Mouse (Mus musculus): ENCODE data around the gene Faap100. TPM values are rescaled to one million over a fixed set of nuclear protein-coding genes. Genes with fewer than 3 reads are reported as not detected.
"Not testable (repeated sequence)": the region's sequence is repeated elsewhere in the genome, so short reads cannot be mapped to it uniquely, and the experiment has no call there.

Gene Faap100
- total RNA-seq (2021) = 10 to 100 TPM; 16.2 to 17.1 TPM

DNA sequence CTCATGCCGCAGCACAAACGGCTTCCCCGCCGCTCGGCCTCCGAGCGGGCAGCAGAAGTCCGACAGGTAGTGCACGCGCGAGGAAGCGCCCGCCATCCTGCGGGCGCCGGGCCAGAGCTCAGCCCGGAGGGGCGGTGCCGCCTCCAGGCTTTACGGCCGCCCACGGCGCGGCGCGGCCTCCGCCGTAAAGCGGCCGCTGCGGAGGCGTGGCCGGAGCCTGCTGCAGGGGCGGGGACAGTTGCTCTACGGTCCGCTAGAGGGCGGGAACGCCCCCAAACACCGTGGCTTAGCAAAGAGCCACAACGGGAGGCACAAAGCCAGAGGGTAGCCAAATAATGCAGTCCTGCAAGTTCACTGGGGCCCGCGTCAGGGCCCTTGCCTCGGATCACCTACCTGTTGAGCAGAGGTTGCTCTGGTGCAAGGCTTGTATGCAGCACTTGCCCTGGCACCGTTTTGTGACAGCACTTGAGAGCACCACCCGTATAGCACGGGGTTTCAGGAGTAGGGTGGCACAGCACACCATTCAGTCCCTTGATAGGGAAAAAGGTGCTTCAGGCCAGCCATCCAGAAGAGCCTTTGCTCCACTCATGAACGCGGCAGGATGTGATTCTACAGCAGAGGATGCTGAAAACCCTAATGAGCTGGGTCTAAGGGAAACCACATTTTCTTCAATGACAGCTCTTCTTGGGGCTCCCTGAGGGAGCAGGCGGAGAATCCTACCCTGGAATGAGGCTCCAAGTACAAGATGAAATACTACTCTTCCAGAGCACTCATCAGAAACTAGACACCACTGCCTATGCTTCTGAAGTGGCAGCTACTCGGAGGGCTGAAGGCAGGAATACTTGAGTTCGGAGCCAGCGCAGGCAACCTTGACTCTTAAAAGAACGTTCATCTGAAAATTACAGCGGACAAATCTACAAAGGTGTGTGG lies at the start of gene Faap100:
Gene Faap100, minus strand, starts transcription at position 154 of the 930 bp plus-strand sequence.
- DNase-seq (ENCODE audit: extremely low spot score in 1 of 2, low spot score in 1 of 2) = peak; percentile 71 to 83

DNA sequence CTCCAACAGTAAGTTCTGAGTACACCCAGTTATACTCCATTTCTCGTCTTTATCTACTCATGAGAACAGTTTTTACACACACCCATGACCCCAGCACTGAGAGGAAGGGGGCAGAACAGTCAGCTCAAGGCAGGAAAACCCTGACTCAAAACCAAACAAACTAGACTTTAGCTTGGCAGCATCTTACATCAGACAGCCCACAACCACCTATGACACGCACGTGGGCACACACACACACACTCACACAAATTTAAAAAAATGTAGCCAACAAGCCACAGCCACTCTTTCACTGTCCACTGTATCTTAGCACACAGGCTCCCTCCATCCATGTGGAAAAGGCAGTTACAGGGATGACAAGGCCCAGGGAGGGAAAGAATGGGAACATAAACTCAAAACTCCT lies 48.2 kb upstream of the Faap100 start:
- no peak for DNase-seq (ENCODE audit: extremely low spot score in 1 of 2, low spot score in 1 of 2)

DNA sequence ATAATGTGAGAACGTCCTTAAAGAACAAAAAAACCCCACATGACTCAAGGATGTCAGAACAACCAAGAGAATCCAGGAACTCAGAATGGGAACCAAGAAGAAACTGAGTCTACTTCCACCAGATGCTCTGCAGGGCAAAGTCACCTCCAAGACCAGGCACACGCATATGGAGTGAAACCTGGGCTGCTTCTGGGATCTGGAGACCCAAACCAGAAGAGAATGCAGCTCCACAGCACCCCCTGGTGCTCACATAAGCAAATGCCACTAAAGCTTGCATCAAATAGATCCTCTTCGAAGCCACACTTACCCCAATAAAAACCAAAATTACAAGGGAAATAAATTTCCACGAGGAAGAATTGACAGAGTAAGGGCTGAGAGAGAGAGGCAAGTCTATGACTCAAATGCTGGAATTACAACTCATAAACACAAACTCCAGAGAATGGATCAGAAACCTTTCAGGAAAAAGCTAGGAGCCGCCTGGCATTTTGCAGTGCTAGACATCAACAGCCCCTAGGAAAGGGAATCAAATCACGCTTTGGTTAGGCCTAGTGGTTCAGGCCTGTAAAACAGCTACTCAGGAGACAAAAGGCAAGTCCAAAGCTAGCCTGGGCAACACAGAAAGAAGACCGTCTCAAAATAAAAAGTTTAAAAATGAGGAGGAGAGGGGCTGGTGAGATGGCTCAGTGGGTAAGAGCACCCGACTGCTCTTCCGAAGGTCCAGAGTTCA lies 45.2 kb upstream of the Faap100 start:
- DNase-seq (ENCODE audit: extremely low spot score in 1 of 2, low spot score in 1 of 2) = peak; percentile 53 to 75

DNA sequence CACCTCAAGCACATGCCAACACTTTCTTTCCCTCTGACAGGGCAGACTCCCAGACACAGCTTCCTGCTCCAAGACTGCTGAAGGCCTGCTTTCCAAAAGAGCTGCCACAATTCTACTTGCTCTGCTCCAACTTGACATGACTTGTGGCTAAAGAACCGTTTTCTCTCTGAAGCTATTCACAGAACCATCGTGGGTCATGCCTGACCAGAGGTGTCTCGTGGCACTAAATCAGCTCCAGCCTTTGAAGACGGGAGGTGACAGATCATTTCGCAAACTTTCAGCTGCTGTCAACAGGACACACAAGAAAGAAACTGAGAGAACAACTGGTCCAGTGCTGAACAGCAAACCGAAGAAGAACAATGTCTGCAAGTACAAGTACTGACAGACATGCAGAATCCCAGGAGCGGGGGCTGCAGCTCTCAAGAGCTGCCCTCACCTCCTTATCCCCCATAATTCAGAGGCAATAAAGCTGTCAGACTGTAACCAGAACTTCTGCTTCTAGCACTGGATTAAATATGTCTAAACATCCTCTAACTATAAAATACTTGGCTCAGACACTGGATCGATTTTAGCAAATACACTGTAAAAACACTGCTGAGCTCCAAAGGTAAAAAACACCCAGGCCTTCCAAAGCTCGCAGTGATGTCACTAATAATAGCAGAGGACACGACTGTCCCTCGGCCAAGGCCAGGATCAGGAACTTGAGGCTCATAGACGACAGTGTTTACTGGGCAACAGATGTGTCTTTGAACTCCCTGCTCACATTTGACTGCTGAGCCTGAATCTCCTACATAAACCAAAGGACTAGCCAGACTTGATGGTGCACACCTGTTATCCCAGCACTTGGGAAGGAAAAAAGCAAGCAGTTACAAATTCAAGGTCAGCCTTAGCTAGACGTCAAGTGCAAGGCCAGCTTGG lies 44.3 kb upstream of the Faap100 start:
- no peak for DNase-seq (ENCODE audit: extremely low spot score in 1 of 2, low spot score in 1 of 2)

DNA sequence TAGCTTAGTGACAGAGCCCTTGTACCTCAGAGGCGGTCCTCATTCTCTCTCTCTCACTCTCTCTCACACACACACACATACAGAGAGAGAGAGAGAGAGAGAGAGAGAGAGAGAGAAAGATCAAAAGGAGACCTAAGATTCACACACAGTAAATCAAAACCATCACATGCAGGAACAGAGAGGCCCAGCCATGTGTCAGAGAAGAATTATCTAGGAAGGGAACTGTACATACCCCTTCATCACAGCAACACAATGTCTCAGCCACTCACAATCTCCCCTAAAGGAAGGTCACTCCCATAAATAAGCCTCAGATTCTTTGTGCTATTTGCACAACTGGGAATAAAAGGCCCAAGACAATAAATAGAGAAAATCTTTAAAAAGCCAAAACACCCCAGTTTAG lies 40.0 kb upstream of the Faap100 start:
- no peak for DNase-seq (ENCODE audit: extremely low spot score in 1 of 2, low spot score in 1 of 2)

DNA sequence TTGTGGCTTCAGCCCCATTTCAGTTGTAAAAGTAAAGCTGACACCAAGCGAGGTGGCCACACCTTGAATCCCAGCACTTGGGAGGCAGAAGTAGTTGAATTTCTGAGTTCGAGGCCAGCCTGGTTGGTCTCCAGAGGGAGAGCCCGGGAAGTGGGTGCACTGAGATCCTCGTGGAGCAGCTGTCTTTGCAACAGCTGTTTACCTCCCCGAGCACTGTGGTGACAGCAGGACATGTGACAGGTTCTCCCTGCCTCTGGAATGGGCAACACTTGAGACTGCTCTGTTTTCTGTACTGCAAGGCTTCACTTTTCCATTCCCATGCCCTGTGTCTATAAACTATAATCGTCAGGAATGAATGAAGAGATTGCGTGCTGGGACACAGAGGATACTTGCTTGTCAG lies 39.3 kb upstream of the Faap100 start:
- DNase-seq (ENCODE audit: extremely low spot score in 1 of 2, low spot score in 1 of 2) = no peak

DNA sequence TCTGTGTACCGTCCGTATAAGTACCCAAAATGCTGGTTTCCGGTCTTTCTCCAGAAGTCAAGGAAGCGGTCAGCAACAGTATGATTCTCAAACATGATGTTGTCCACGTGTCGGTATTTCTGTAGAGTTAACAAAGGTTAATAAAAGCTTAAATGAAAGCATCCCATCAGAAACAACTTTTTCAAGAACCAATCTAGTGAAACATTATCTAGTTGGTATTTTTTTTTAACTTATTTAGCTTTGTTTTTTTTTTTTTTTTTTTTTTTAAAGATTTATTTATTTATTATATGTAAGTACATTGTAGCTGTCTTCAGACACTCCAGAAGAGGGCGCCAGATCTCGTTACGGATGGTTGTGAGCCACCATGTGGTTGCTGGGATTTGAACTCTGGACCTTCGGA lies 35.1 kb upstream of the Faap100 start:
- not testable (repeated sequence) for DNase-seq (ENCODE audit: extremely low spot score in 1 of 2, low spot score in 1 of 2)

DNA sequence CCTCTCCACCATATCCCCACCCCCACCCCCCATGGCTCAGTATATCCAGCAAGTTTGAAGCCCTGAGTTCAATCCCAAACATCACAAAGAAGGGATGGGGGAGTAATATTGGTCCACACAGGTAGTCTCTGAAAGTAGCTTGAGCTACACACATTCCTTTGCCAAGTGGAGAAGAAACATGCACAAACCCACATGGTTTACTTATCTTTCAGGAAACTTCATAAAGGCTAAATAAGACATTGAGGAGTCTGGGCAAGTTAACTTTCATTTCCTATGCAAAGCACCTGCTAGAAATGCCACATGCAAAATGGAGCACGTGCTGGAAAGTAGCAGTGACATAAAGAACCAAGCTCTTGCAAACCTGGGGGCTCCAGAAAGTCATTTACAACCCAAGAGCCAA lies 27.9 kb upstream of the Faap100 start:
- no peak for DNase-seq (ENCODE audit: extremely low spot score in 1 of 2, low spot score in 1 of 2)

DNA sequence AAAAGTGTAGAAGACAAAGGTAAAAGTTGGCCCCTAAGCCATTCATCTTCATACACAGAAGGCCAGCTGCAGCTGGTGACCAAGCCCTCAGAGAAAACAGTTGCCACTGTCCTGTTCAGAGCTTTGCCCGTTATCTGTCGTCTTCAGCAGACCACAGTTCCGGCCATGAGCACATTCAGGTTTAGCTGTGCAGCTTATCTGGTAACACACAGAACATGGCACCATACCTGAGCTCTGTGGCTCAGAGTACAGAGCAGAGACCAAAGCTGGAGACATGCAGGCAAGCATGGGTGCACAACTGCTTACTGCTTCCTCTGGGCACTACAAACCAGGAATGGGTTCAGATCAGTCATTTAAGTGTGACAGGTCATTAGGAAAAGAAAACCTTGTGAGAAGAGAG lies 27.3 kb upstream of the Faap100 start:
- no peak for DNase-seq (ENCODE audit: extremely low spot score in 1 of 2, low spot score in 1 of 2)

DNA sequence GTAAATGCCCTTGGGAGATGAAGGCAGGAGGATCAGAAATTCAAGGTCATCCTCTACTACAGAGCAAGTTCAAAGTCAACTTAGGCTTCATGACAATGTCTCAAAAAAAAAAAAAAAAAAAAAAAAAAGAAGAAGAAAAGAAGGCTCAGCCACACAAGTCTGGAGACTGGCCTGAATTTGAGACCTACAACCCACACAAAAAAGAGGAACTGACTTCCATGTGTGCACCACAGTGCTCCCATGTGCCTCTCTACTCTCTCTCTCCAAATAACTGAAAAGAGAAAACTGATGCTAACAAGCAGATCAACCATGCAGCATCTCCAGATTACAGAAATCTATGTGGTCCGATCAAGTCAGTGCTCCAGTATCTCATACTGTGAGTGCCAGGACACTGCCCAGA lies 26.2 kb upstream of the Faap100 start:
- no peak for DNase-seq (ENCODE audit: extremely low spot score in 1 of 2, low spot score in 1 of 2)

DNA sequence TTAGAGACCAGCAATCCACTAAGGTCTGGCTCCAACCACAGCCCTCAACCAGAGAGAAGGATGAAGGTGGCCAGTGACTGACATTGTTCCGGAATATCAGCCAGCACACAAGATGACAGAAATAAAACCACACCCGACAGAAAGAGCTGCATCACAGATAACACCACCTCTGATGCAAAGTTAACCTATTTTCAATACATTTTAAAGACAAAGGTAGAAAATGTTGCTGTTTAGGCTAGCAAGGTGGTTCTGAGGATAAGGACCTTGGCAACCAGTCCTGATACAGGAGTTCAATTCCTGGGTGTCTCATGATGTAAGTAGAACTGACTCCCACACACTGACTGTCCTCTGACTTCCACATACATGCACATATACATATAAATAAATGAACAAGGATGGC lies 20.8 kb upstream of the Faap100 start:
- DNase-seq (ENCODE audit: extremely low spot score in 1 of 2, low spot score in 1 of 2) = no peak

DNA sequence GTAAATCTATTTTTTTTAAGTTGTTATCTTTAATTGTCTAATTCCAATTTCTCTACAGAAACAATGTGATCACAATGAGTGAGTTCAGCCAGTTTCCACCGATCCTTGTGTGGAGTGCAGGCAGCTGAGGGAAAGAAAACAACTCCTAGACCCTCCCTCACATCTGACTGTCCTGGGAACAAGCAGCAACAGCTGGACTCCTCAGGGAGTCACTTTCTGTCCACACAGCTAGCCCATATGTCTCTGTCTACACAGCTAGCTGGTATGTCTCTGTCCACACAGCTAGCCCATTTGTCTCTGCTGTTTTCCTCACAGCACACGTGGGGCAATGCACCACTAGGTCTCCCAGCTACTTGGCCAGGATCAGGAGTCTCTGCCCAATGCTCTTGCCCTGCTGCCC lies 19.0 kb upstream of the Faap100 start:
- DNase-seq (ENCODE audit: extremely low spot score in 1 of 2, low spot score in 1 of 2) = no peak

DNA sequence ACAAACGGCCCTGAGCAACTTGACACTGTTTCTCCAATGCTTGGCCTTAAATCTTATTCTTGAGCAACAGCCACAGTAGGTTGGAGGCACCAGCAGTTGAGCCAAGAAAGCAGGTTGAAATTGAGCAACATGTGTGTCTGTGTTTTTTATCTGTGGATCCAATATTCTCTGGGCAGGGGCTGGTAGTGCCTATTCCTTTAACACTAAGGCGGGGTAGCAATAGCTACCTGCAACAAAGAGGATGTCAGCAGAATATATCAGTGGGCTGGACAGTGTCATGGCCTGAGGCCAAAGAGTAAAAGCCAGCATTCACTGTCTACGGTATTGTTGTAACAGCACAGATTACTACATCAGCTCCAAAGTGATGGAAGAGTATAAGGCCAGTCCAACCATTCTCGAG lies 17.1 kb upstream of the Faap100 start:
- no peak for DNase-seq (ENCODE audit: extremely low spot score in 1 of 2, low spot score in 1 of 2)

DNA sequence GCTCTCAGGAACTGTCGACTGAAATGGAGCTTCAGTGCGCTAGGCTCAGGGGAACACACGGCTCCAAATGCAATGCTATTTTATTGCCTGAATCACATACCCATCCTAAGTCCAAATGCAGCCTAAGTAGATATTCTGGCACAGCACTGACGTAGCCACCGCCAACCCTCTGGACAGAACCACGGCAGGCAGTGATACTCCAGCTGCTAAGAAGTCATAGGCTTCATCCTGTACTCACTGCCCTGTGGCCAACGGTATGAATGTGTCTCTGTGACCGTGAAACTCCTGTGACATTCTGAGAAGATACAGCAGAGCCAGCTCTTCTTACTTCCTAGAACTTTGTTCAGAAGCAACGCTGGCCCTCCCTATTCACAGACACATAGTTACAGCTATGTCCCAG lies 10.0 kb upstream of the Faap100 start:
- no peak for DNase-seq (ENCODE audit: extremely low spot score in 1 of 2, low spot score in 1 of 2)

DNA sequence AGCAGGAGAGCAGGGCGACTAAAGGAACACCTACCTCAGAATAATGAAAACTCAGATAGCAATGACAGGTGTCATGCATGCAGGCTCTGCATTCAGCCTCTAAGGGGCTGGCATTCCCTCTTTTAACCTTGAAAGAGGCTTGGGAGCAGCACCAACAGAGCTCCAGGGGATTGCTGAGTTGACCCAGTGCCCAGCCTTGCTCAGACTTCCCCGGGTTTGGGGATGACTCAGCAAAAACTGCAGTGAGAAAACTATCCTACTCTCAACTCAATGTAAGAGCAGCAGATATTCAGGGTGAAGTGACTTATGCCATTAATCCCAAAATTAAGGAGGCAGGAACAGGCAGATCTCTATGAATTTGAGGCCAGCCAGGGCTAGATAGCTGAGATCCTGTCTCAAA lies 8.6 kb upstream of the Faap100 start:
- DNase-seq (ENCODE audit: extremely low spot score in 1 of 2, low spot score in 1 of 2) = no peak

DNA sequence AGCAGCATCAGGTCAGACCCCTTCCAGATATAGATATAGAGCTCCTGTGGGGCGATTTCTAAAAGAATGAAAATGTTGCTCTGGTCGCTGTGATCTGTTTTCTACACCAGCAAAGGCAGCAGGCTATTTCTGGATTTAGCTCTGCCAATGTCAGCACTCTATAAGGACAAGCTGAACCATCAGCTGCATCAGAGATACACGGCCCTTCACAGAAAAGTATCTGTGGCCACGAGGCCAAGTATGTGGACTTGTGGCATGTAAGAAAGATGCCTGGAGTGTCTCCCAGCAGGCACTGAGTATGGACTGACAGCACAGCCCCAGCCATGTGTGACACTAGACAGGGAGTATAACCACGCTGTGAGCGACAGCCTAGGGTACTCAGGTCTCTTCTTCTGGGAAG lies 8.1 kb upstream of the Faap100 start:
- DNase-seq (ENCODE audit: extremely low spot score in 1 of 2, low spot score in 1 of 2) = no peak

DNA sequence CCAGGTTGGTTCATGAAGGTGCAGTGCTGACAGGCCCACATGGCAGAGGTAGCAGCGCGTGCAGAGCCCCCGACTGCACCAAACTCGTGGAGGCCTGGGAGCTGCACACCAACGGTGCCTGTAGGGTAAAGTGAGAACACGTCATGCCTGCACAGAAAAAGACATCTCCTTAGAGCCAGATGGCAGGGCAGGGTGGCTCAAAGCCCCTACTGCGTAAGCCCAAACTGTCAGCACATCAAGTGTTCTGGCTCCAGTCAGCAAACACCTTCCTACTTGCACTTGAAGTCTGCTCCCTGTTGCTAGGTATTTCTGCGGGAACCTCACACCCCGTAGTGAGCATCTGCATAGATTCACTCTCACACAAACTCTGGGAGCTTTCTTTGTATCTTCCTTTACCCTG lies 3.9 kb upstream of the Faap100 start:
- DNase-seq (ENCODE audit: extremely low spot score in 1 of 2, low spot score in 1 of 2) = no peak

DNA sequence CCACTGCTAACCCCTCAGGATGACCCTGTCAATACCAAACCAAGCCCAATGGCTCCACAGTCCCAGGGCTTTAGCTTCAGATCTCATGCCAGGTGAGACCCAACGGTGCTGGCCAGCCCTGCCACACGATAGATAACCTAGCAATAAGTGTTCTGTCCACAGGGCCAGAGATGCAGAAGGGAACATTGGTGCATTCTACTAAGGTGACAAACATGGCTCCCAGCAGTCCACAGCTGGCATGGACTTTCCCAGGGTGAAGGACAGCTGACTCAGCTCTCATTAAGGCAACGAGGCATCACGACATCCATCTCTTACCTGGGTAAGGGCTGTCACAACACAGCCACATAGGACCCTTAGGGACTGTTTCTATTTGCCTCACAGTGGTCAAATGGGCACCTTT lies 2.6 kb upstream of the Faap100 start:
- DNase-seq (ENCODE audit: extremely low spot score in 1 of 2, low spot score in 1 of 2) = no peak

DNA sequence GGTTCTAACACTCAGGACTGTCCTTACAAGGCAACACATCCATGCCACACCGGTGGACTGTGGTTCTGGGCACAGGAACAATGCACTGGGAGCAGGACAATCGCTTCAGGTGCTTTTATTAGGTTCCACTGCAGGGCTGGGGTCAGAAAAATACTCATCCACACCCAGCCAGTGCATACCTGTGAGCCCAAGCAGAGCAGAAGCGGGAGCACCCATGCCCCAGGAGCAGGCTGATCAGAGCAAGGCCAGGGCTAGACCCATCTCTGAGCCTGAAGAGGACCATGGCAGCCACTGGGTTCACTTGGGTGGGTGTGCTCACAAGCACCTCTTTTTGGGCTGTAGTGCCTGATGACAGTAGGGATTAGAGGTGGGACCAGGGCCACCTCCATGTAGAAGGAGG lies 1.7 kb upstream of the Faap100 start:
- no peak for DNase-seq (ENCODE audit: extremely low spot score in 1 of 2, low spot score in 1 of 2)

DNA sequence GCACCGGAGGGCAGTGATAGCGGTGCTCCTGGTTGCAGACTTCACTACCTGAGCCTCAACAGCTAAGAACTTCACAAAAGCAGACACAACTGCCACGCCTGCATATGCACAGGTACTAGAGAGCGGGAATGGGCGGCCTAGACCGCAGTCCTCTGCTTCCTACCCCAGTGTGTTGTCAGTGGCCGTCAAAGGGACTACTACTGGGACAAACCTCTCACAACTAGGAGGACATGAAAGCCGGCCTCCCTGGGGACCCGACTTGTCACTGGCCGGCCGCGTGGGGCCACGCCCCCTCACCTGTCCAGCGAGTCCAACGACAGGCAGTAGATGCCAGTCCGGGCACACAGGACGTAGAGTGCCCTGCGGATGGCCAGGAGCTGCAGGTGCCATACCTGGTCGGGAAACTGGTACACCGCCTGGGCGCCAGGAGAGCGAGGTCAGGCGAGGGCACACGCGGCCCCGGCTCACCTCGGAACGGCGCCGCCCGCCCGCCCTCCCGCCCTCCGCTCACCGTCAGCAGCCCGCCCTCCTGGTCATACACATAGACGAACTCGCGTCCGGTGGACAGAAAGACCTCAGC lies 443 bp downstream of the Faap100 start:
- DNase-seq (ENCODE audit: extremely low spot score in 1 of 2, low spot score in 1 of 2) = no peak

Measured in layer of hippocampus, postnatal 25 days (tissue).